8 mouse cellular contexts compared by ENCODE assay signal in the genomic region with DNA sequence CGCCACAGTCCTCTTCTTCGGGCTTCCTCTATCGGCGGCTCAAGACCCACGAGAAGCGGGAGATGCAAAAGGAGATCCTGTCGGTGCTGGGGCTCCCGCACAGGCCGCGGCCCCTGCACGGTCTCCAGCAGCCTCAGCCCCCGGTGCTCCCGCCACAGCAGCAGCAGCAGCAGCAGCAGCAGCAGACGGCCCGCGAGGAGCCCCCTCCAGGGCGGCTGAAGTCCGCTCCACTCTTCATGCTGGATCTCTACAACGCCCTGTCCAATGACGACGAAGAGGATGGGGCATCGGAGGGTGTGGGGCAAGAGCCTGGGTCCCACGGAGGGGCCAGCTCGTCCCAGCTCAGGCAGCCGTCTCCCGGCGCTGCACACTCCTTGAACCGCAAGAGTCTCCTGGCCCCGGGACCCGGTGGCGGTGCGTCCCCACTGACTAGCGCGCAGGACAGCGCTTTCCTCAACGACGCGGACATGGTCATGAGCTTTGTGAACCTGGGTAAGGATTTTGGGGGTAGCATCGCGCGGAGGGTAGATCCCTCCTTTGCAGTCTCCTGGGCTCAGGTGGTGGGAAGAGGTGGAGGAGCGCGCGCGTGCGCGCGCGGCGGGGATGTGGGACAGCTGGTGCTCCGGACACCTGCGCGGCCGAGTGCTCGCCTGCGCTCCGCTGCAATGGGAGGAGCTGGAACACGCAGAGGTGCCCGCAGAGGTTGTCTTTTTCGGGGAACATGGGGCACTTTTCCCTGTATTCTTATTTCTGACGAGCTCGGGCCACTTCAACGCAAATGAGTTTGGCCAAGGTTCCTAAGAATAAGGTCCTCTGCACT. TPM values are rescaled to one million over a fixed set of nuclear protein-coding genes. Genes with fewer than 3 reads are reported as not detected.
DNase-seq lines count a peak whose midpoint lies in the region; ATAC-seq and TF ChIP-seq lines count a peak whose summit lies in the region.

No protein-coding gene starts in this region.

- peaks cover 46% of the 10 kb centered on the region for H3K27me3 ChIP-seq in forebrain, embryonic 11.5 days (ENCODE audit: control insufficient read depth, insufficient read depth, low read length)
- H3K27me3 ChIP-seq in hindbrain, embryonic 15.5 days: peaks cover 36% of the 10 kb centered on the region
- peaks cover 47% of the 10 kb centered on the region for H3K27me3 ChIP-seq in liver, postnatal 0 days (ENCODE audit: insufficient read depth, low read length)

- H3K9ac ChIP-seq in forebrain, embryonic 11.5 days (ENCODE audit: low read length): peak overlapping the region; percentile 43
- H3K9ac ChIP-seq in hindbrain, embryonic 15.5 days: peak overlapping the region; percentile 37; the same call in 1 of the 2 replicates
- no peak overlapping the region for H3K9ac ChIP-seq in liver, postnatal 0 days (replicated peaks)

- peaks cover 20% of the 10 kb centered on the region for H3K4me1 ChIP-seq in forebrain, embryonic 11.5 days (replicated peaks; ENCODE audit: control insufficient read depth, insufficient read depth, low read length)
- H3K4me1 ChIP-seq in hindbrain, embryonic 15.5 days (replicated peaks): peaks cover 34% of the 10 kb centered on the region
- H3K4me1 ChIP-seq in liver, postnatal 0 days (ENCODE audit: insufficient read depth): peaks cover 12% of the 10 kb centered on the region

- peak overlapping the region; percentile 63 for H3K4me2 ChIP-seq in forebrain, embryonic 11.5 days (ENCODE audit: low read depth, low read length, severe bottlenecking)
- peak overlapping the region; percentile 95 for H3K4me2 ChIP-seq in hindbrain, embryonic 15.5 days
- peak overlapping the region; percentile 68 for H3K4me2 ChIP-seq in liver, postnatal 0 days (ENCODE audit: low read depth, low read length)

- peak overlapping the region; percentile 38 for H3K4me3 ChIP-seq in forebrain, embryonic 11.5 days (ENCODE audit: low read depth, low read length)
- peak overlapping the region; percentile 50 for H3K4me3 ChIP-seq in hindbrain, embryonic 15.5 days
- peak overlapping the region; percentile 42 for H3K4me3 ChIP-seq in liver, postnatal 0 days (ENCODE audit: low read depth, low read length)

- no peak for TF ChIP-seq CTCF in liver, postnatal 0 days (IDR thresholded peaks at IDR 0.05; ENCODE audit: low read depth)

- no peak for TF ChIP-seq EP300 in liver, postnatal 0 days (IDR thresholded peaks at IDR 0.05; ENCODE audit: low read depth)

- 0 out of 2 replicates have a peak, but pooled peaks have one; percentile 25 for ATAC-seq in forebrain, embryonic 11.5 days (replicated peaks; ENCODE audit: low FRiP score)
- ATAC-seq in hindbrain, embryonic 15.5 days (ENCODE audit: low FRiP score, low read depth): 0 out of 2 replicates have a peak, but pooled peaks have one; percentile 25
- ATAC-seq in liver, postnatal 0 days: no peak
- ATAC-seq in activated CD4-positive, CD25-positive, alpha-beta regulatory T cell, adult 4 months: no peak
- no peak for ATAC-seq in cerebellum, adult (ENCODE audit: insufficient number of reproducible peaks, low FRiP score, low TSS enrichment)

- H3K9me3 ChIP-seq in forebrain, embryonic 11.5 days (ENCODE audit: control insufficient read depth, low read length): no peaks in the 10 kb centered on the region
- H3K9me3 ChIP-seq in hindbrain, embryonic 15.5 days: no peaks in the 10 kb centered on the region
- no peaks in the 10 kb centered on the region for H3K9me3 ChIP-seq in liver, postnatal 0 days (ENCODE audit: low read length)

- H3K27ac ChIP-seq in forebrain, embryonic 11.5 days (ENCODE audit: low read depth, low read length): no peak overlapping the region
- H3K27ac ChIP-seq in hindbrain, embryonic 15.5 days (replicated peaks): no peak overlapping the region
- H3K27ac ChIP-seq in liver, postnatal 0 days (ENCODE audit: low read depth): no peak overlapping the region

- WGBS in forebrain, embryonic 11.5 days: 1% methylated on average over 56 of the region's 63 CpGs
- WGBS in hindbrain, embryonic 15.5 days: under 1% methylated on average over 63 of the region's 63 CpGs
- WGBS in liver, postnatal 0 days (ENCODE audit: insufficient replicate concordance): under 1% methylated on average over 46 of the region's 63 CpGs

- H3K36me3 ChIP-seq in forebrain, embryonic 11.5 days (ENCODE audit: control insufficient read depth, insufficient read depth, low read length): no peaks in the 10 kb centered on the region
- no peaks in the 10 kb centered on the region for H3K36me3 ChIP-seq in hindbrain, embryonic 15.5 days
- H3K36me3 ChIP-seq in liver, postnatal 0 days (replicated peaks; ENCODE audit: insufficient read depth, low read length): no peaks in the 10 kb centered on the region

- peak; percentile 21 for DNase-seq in right cerebral cortex, postnatal 4 days
- no peak for DNase-seq in right cerebral cortex, adult 2 months (ENCODE audit: low spot score in 2 of 2)
- DNase-seq in forebrain, embryonic 11.5 days (ENCODE audit: low spot score): peak; percentile 68
- peak; percentile 19 for DNase-seq in liver, postnatal 0 days
- no peak for DNase-seq in layer of hippocampus, adult 18-20 months (ENCODE audit: low spot score in 2 of 2)

RNA-seq across cellular contexts. Expression of gene Bmp6, which starts 1.4 kb away (rescaled TPM):
- polyA plus RNA-seq in forebrain, embryonic 11.5 days (2014; fragmentation: Nextera tagmentation; extraction: Ambion mirVana): 2.2 and 3.7 TPM in 2 replicates
- 4.3 and 4.6 TPM in 2 replicates for polyA plus RNA-seq in hindbrain, embryonic 15.5 days (2015; fragmentation: Nextera tagmentation; extraction: Ambion mirVana)
- 0.31 and 0.33 TPM in 2 replicates for polyA plus RNA-seq in liver, postnatal 0 days (2015; fragmentation: Nextera tagmentation; extraction: Ambion mirVana)
- not detected for polyA plus RNA-seq in activated CD4-positive, CD25-positive, alpha-beta regulatory T cell, adult 4 months (2017; shearing (Covaris generic))
- total RNA-seq in layer of hippocampus, adult 18-20 months (2021): 1 to 10 TPM; 8.7 to 9.2 TPM

Comparison
In these comparisons a context has a peak if more than half of its experiments do, and no peak if none do; other contexts are left out.
1. DNase-seq: peak in right cerebral cortex, postnatal 4 days (single experiment), forebrain, embryonic 11.5 days (single experiment) and liver, postnatal 0 days (single experiment); none in right cerebral cortex, adult 2 months (0 of 2) and layer of hippocampus, adult 18-20 months (0 of 2).
2. ATAC-seq: peak in forebrain, embryonic 11.5 days (single experiment) and hindbrain, embryonic 15.5 days (single experiment); none in liver, postnatal 0 days (single experiment), activated CD4-positive, CD25-positive, alpha-beta regulatory T cell, adult 4 months (single experiment) and cerebellum, adult (single experiment).
3. Peak in every context shown above with its lines, with median percentiles within 50 percentile points of each other: H3K4me2 ChIP-seq and H3K4me3 ChIP-seq.